Comparison of ENCODE assay signal across 11 mouse cellular contexts in the genomic region with DNA sequence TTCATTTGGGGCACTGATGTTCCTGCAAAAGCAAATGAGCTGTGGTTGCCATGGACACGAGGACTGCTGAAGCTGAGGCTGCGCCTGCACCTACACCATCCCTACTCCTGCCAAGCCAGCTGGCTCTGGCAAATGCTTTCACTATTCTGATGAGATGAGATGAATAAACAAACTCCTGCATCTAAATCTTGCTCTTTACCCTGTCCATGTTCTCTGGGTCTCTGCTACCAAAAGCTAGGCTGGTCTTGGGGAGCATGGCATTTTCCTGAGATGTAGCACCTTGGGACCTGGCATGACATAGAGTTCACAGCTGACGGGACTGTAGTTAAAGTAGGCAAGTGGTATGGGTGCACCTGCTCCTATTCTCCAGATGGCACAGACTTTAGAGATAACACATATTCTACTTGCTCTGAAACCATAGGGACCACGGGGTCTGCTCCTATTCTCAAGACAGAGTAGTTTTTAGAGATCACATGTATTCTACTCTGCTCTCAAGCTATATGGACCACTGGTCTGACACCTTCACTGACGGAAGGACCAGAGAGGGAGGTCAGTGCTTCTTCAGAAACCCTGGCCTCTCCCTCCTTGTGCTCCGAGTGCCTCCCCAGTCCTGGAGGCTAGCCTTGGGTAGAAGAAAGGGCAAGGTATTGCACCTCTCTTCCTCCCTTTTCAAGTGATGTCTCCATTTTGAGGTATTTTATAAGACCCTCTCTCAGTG. TPM values are rescaled to one million over a fixed set of nuclear protein-coding genes. Genes with fewer than 3 reads are reported as not detected.
A peak's percentile ranks its signal among the peaks of the same experiment; 100 is the strongest.
DNase-seq lines count a peak whose midpoint lies in the region; ATAC-seq and TF ChIP-seq lines count a peak whose summit lies in the region.
"Had no signal": no experiment of that assay in that cellular context is flagged by ENCODE, and none has a peak within 500 bp of the region (broad histone marks: within the 10 kb centered on the region; RNA-seq: fewer than 3 reads in every experiment).

No protein-coding gene starts in this region.

- no peaks in the 10 kb centered on the region for H3K9me3 ChIP-seq in midbrain, postnatal 0 days (ENCODE audit: low read length)
- H3K9me3 ChIP-seq in limb, embryonic 10.5 days (replicated peaks), result no peaks in the 10 kb centered on the region
- H3K9me3 ChIP-seq: embryonic facial prominence, embryonic 12.5 days had no signal

- peaks cover 23% of the 10 kb centered on the region; the same call in 1 of the 2 replicates for H3K36me3 ChIP-seq in midbrain, postnatal 0 days (ENCODE audit: insufficient read depth, low read length)
- no peaks in the 10 kb centered on the region for H3K36me3 ChIP-seq in limb, embryonic 10.5 days
- H3K36me3 ChIP-seq: embryonic facial prominence, embryonic 12.5 days had no signal

- 62% methylated on average over 6 of the region's 6 CpGs for WGBS in midbrain, postnatal 0 days
- WGBS in limb, embryonic 10.5 days, result 88% methylated on average over 6 of the region's 6 CpGs

- H3K4me1 ChIP-seq in midbrain, postnatal 0 days (ENCODE audit: insufficient read depth, low read length), result peaks cover 3% of the 10 kb centered on the region; the same call in 1 of the 2 replicates
- H3K4me1 ChIP-seq in limb, embryonic 10.5 days, result no peaks in the 10 kb centered on the region; the same call in 1 of the 2 replicates

- ATAC-seq in midbrain, postnatal 0 days (ENCODE audit: low FRiP score), result peak; percentile 87

- peak overlapping the region; percentile 48 for H3K27ac ChIP-seq in midbrain, postnatal 0 days (ENCODE audit: low read depth, low read length)
- no peak overlapping the region for H3K27ac ChIP-seq in limb, embryonic 10.5 days
- H3K27ac ChIP-seq: embryonic facial prominence, embryonic 12.5 days had no signal

- peak; percentile 37 for DNase-seq in cerebellum, adult 11-12 months
- DNase-seq in cerebellum, postnatal 36 days, result peak; percentile 45 to 53
- peak; percentile 96 for DNase-seq in layer of hippocampus, adult 9-11 months
- peak; percentile 82 for DNase-seq in midbrain, postnatal 0 days (ENCODE audit: low spot score)
- DNase-seq in limb, embryonic 10.5 days (ENCODE audit: low spot score), result no peak
- DNase-seq in urinary bladder, adult 18-20 months (ENCODE audit: low spot score in 2 of 2), result no peak
- no peak for DNase-seq in urinary bladder, postnatal 10 days (ENCODE audit: low spot score)
- no peak for DNase-seq in gastrocnemius, postnatal 36 days
- DNase-seq: heart, postnatal 4 days had no signal

- intact Hi-C loops in gastrocnemius, postnatal 36 days (cut with DNase I), result no loop called here

- TF ChIP-seq CTCF in midbrain, postnatal 0 days (IDR thresholded peaks at IDR 0.05), result no peak

- no peaks in the 10 kb centered on the region for H3K27me3 ChIP-seq in midbrain, postnatal 0 days (ENCODE audit: insufficient read depth, low read length)
- H3K27me3 ChIP-seq in limb, embryonic 10.5 days (ENCODE audit: low read depth, poor library complexity, severe bottlenecking), result no peaks in the 10 kb centered on the region
- H3K27me3 ChIP-seq: embryonic facial prominence, embryonic 12.5 days had no signal

- no peak overlapping the region for H3K9ac ChIP-seq in midbrain, postnatal 0 days (replicated peaks; ENCODE audit: low read length, poor library complexity, severe bottlenecking)
- H3K9ac ChIP-seq: embryonic facial prominence, embryonic 12.5 days had no signal

- no peak overlapping the region for H3K4me3 ChIP-seq in midbrain, postnatal 0 days (ENCODE audit: low read depth, low read length)
- no peak overlapping the region for H3K4me3 ChIP-seq in limb, embryonic 10.5 days
- H3K4me3 ChIP-seq: embryonic facial prominence, embryonic 12.5 days had no signal

- H3K4me2 ChIP-seq in midbrain, postnatal 0 days (ENCODE audit: low read depth, low read length, poor library complexity, severe bottlenecking), result no peak overlapping the region
- H3K4me2 ChIP-seq: embryonic facial prominence, embryonic 12.5 days; liver, embryonic 11.5 days had no signal

RNA-seq across cellular contexts. Expression of a gene that starts 36.4 kb away (rescaled TPM):
- 0.66 and 1.2 TPM in 2 replicates for total RNA-seq in midbrain, postnatal 0 days (2014; rRNA removed)
- polyA plus RNA-seq in midbrain, postnatal 0 days (2015; fragmentation: Nextera tagmentation; extraction: Ambion mirVana), result 0.33 and 0.56 TPM in 2 replicates
- polyA plus RNA-seq in limb, embryonic 10.5 days (2016; fragmentation: Nextera tagmentation; extraction: Ambion mirVana), result 0.04 and 0.10 TPM in 2 replicates
- 1 to 10 TPM; 2.2 to 2.6 TPM for total RNA-seq in gastrocnemius, postnatal 36 days (2021)

Comparison
In these comparisons a context has a peak if more than half of its experiments do, and no peak if none do; other contexts are left out.
1. DNase-seq: peak in cerebellum, adult 11-12 months (single experiment), cerebellum, postnatal 36 days (2 of 2), layer of hippocampus, adult 9-11 months (single experiment) and midbrain, postnatal 0 days (single experiment); none in limb, embryonic 10.5 days (single experiment), urinary bladder, adult 18-20 months (0 of 2), urinary bladder, postnatal 10 days (single experiment) and gastrocnemius, postnatal 36 days (0 of 2).